Mouse (Mus musculus) lung, postnatal 0 days (tissue): ENCODE measurements around the gene Dguok. TPM values are rescaled to one million over a fixed set of nuclear protein-coding genes. Genes with fewer than 3 reads are reported as not detected.

ENCODE experiments used
- ATAC-seq: fragments of 200-750 bp; cut with Nextera tagmentation; 2 replicates; pipeline ENCODE4 v1.8.0; 2017; ENCODE audit warnings: moderate library complexity
- DNase-seq: peaks from one replicate; pipeline ENCODE4 v3.0.0-alpha.2; 2016; ENCODE audit warnings: low spot score
- H3K27ac ChIP-seq: fragments of 300-500 bp; sonication (generic); 2 replicates; pipeline ENCODE4 v1.5.1; 2014; ENCODE audit warnings: antibody characterized with exemption, mild to moderate bottlenecking, low read length, mixed read lengths
- H3K27me3 ChIP-seq: fragments of 300-500 bp; sonication (generic); replicated peaks from 2 replicates; pipeline ENCODE4 v1.6.1; 2014; ENCODE audit warnings: low read length, mixed read lengths; ENCODE audit not compliant: insufficient read depth
- H3K36me3 ChIP-seq: fragments of 300-500 bp; sonication (generic); 2 replicates; pipeline ENCODE4 v1.6.1; 2014; ENCODE audit warnings: low read length, mixed read lengths; ENCODE audit not compliant: insufficient read depth
- H3K4me1 ChIP-seq: fragments of 300-500 bp; sonication (generic); 2 replicates; pipeline ENCODE4 v1.6.1; 2014; ENCODE audit warnings: antibody characterized with exemption, low read depth, low read length, mixed read lengths; ENCODE audit not compliant: insufficient read depth
- H3K4me2 ChIP-seq: fragments of 300-500 bp; sonication (generic); replicated peaks from 2 replicates; pipeline ENCODE4 v1.6.1; 2014; ENCODE audit warnings: low read depth, mild to moderate bottlenecking, low read length, moderate library complexity, mixed read lengths
- H3K4me3 ChIP-seq: fragments of 300-500 bp; sonication (generic); 2 replicates; pipeline ENCODE4 v1.5.1; 2014; ENCODE audit warnings: low read depth, low read length
- H3K9ac ChIP-seq: fragments of 300-500 bp; sonication (generic); replicated peaks from 2 replicates; pipeline ENCODE4 v1.6.1; 2014; ENCODE audit warnings: low read depth, mild to moderate bottlenecking
- H3K9me3 ChIP-seq: fragments of 300-500 bp; sonication (generic); 2 replicates; pipeline ENCODE4 v1.6.1; 2016; ENCODE audit warnings: low read length, mixed read lengths
- CTCF ChIP-seq: IDR thresholded peaks from 2 replicates; pipeline ENCODE4 v1.5.1; 2016; ENCODE audit warnings: antibody characterized with exemption, mild to moderate bottlenecking
- EP300 ChIP-seq: IDR thresholded peaks from 2 replicates; pipeline ENCODE4 v1.6.1; 2016; ENCODE audit warnings: antibody characterized with exemption, mild to moderate bottlenecking, control low read depth
- WGBS: fragments of 180-500 bp; shearing (Covaris S2); extraction: QIAGEN DNeasy Blood & Tissue Kit; methylation state at CpG from one replicate; pipeline ENCODE4 v1.1.7; 2014; 5-methylcytosine and 5-hydroxymethylcytosine counted together
- polyA plus RNA-seq: library from polyadenylated mRNA; unstranded; fragments of >200 nt; fragmentation: Nextera tagmentation; extraction: Ambion mirVana; gene quantifications from 2 replicates; pipeline ENCODE4 v1.2.1, GENCODE M21; 2015

Dguok gene
- polyA plus RNA-seq, 1 experiment from 2014 or later: 71.8 TPM

DNA sequence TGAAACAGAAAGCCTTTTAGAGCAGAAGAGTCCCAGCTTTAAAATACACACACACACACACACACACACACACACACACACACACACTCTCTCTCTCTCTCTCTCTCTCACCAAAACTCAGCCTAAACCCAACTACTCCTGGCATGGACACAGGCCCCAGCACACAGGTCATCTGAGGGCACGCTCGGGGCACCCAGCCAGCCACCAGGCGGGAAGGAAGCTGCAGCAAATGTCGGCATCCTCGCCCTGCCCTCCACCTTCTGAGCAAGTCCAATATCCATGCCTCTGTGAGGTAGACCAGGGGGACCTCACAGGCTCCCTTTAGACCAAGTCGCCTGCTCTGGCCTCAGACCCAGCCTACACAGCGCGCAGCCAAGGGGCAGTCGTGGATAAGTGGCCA, 33.5 kb downstream of the Dguok start:
- Histone ChIP-seq H3K27me3 (no peaks in the 10 kb centered on the region), H3K27ac (no peak overlapping the region), H3K9ac (no peak overlapping the region), H3K9me3 (no peaks in the 10 kb centered on the region), H3K4me3 (no peak overlapping the region), H3K36me3 (no peaks in the 10 kb centered on the region), H3K4me1 (no peaks in the 10 kb centered on the region), H3K4me2 (no peak overlapping the region)
- TF ChIP-seq CTCF (no peak), EP300 (no peak)
- ATAC-seq (no peak), DNase-seq (no peak)
- WGBS: 52% methylated on average over 8 of the region's 9 CpGs

DNA sequence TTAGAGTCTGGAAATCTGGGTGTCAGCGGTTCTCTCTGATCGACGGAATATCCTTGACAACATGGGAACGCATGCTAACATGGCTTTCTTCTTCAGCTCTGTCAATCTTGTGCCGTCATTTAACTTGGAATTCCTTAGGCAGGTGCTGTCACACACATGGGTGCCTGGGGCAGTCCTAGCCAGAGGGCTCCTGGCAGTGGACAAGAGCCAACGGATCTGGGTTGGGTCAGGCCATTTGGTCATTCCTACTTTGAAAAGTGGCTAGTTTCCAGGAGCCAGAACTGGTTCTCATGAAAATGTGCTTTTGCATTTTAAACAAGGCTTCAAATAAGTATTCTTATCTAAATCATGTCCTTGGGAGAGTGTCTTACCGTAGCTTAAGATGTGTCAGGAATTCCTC, 35.0 kb downstream of the Dguok start:
- Histone ChIP-seq H3K4me2 (no peak overlapping the region), H3K27ac (no peak overlapping the region), H3K4me3 (no peak overlapping the region), H3K4me1 (no peaks in the 10 kb centered on the region), H3K9ac (no peak overlapping the region), H3K9me3 (no peaks in the 10 kb centered on the region), H3K36me3 (no peaks in the 10 kb centered on the region), H3K27me3 (no peaks in the 10 kb centered on the region)
- ATAC-seq: no peak
- DNase-seq: no peak
- TF ChIP-seq CTCF: no peak
- TF ChIP-seq EP300: no peak
- 75% methylated on average over 7 of the region's 7 CpGs for WGBS

DNA sequence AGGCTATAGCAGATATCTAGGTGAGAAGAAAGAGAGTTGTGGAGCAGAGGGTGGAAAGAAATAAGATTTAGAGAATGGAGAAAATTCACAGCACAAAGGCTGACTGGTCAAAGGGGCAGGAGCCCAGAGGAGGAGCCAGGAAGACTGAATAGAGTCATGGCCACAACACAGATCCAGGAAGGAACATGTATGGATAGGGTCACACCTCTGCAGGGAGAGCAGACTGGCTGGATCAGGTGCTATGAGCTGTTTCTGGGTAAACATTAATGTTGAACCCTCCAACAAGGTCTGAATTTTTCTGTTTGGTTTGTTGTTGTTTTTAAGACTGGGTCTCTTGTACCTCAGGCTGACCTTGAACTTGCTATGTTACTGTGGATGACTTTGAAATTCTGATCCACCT, 42.8 kb downstream of the Dguok start:
- Histone ChIP-seq H3K27me3 (no peaks in the 10 kb centered on the region), H3K4me1 (peaks cover 7% of the 10 kb centered on the region), H3K36me3 (no peaks in the 10 kb centered on the region), H3K4me3 (no peak overlapping the region), H3K27ac (no peak overlapping the region), H3K9me3 (no peaks in the 10 kb centered on the region), H3K9ac (no peak overlapping the region), H3K4me2 (no peak overlapping the region)
- no peak for DNase-seq
- no peak for TF ChIP-seq EP300
- TF ChIP-seq CTCF: no peak
- ATAC-seq: no peak

DNA sequence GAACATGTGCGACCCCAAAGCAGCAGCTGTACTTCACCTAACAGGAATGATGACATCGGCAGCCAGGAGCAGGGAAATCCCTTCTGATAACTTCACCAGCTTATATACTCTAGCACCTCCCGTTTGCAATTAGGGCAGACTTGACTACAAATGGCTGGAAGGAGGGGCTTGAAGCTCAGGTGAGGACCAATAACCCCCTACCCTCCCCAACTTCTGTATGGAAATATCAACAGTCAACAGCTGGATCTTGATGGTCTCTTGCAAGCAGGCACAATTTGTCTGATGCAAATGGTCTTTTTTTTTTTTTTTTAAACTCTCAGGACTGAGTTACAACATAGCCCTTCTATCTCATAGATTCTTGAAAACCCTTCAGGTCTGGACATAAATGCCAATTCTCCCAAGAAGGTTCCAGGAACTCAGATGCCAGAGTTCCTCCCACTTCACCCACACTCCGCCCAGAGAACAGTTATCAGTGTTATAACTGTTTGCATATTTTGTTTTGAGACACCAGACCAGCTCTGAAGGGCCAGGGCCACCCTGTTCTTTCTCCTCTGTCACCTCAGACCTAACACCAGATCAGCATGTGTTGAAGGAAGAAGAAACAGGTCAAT, 47.6 kb downstream of the Dguok start, which contains the start of gene Tet3:
Gene Tet3, minus strand, starts transcription at position 51 of the 611 bp plus-strand sequence.
- TF ChIP-seq CTCF (no peak), EP300 (peak; percentile 71)
- H3K27ac ChIP-seq: peak within 1 kb of the TSS; percentile 92
- DNase-seq (peak; percentile 74), ATAC-seq (no peak)
- no peaks in the 10 kb centered on the region for H3K27me3 ChIP-seq
- H3K4me3 ChIP-seq: no peak within 1 kb of the TSS
- no peak within 1 kb of the TSS for H3K9ac ChIP-seq
- H3K36me3 ChIP-seq: no peaks in the 10 kb centered on the region
- 25% methylated on average over 4 of the region's 4 CpGs for WGBS
- H3K9me3 ChIP-seq: no peaks in the 10 kb centered on the region
- H3K4me1 ChIP-seq: peaks cover 27% of the 10 kb centered on the region
- no peak within 1 kb of the TSS for H3K4me2 ChIP-seq

DNA sequence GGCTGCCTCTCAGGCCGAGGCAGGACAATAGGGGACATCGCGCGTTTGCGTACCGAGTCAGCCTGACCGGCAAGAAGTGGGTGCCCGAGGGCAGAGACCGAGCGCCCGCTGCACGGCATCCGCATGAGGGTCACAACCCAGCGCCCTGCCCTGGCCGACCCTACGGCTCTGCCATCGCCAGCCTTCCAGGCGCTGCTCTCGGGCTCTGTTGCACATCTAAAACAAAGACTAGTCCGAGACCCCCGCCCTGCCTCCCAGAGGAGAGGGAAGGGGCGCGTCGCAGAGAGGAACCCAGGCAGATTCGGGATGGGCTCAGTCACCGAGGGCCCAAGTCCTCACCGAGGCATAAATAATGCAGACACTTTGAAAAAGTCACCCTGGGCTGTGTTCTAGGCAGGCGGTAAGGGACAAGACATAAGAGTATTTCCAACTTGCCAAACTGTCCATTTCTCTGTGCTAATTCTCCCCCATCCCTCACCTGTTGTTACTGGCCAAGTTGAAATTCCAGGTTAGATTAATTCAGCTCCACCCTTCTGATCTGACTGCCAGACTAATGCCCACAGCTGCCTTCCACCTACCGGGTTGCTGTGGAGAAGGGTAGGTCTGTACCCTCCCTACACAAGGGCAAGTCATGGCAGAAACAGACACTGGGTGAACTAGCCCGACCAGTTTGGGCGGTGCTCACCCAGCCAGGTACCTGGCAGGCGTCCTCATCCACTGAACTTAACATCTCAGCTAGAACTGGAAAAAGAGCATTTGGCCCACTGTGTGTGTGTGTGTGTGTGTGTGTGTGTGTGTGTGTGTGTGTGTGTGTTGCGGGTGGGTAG, 49.6 kb downstream of the Dguok start:
- Histone ChIP-seq H3K9ac (peak overlapping the region; percentile 79), H3K9me3 (no peaks in the 10 kb centered on the region), H3K27me3 (no peaks in the 10 kb centered on the region), H3K4me1 (peaks cover 39% of the 10 kb centered on the region), H3K4me2 (peak overlapping the region; percentile 74), H3K36me3 (no peaks in the 10 kb centered on the region), H3K27ac (peak overlapping the region; percentile 92), H3K4me3 (peak overlapping the region; percentile 76)
- ATAC-seq: peak; percentile 55
- 5% methylated on average over 32 of the region's 33 CpGs for WGBS
- TF ChIP-seq EP300 (no peak; the same call in none of the 2 replicates), CTCF (no peak)
- DNase-seq: peak; percentile 79

DNA sequence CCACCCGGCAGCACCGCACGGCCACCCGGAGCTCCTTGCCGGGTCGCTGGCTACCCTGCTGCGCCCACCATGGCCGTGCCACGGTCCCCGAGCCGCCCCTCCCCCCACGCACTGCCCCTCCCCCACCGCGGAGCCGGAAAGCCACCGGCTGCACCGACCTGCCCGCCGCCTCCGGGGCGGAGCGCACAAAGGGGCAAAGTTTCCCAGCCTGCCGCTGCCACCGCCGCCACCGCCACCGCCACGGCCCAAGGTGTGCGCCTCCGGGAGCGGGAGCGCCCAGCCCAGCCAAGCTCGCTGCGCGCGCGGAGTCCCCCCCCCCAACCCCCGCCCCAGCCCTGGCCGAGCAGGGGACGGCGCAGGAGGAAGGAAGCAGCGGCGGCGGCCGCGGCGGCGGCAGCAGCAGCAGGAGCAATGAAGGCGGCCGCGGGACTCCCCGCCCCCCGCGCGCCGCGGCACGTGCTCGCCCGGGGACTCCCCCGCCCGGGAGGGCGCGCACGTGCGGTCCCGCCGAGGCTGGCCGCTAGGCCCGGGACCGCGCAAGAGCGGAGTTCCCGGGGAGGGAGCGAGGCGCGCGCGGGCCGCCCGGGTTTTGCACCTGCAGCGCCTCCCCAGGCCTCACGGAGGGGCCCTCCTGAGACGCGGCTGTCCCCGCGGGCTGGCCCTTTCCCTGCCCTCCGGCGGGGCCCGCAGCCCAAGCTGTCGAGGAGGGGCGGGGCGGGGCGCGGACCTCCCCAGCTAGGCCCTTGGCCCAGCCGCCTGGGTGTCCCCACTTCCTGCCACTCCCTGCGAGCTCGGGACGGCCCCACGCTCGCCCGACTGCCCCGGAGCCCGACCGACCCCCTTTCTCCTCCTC, 50.4 kb downstream of the Dguok start:
- H3K9me3 ChIP-seq: no peaks in the 10 kb centered on the region
- no peaks in the 10 kb centered on the region for H3K36me3 ChIP-seq
- H3K27me3 ChIP-seq: no peaks in the 10 kb centered on the region
- ATAC-seq: peak; percentile 85
- H3K4me3 ChIP-seq: peak overlapping the region; percentile 76
- WGBS: 0% methylated on average over 28 of the region's 105 CpGs
- peaks cover 40% of the 10 kb centered on the region for H3K4me1 ChIP-seq
- H3K27ac ChIP-seq: peak overlapping the region; percentile 92
- peak overlapping the region; percentile 79 for H3K9ac ChIP-seq
- TF ChIP-seq CTCF (peak; percentile 53), EP300 (no peak)
- peak; percentile 86 for DNase-seq
- H3K4me2 ChIP-seq: peak overlapping the region; percentile 74
